Mouse (Mus musculus): ENCODE measurements around the gene Rasal1. TPM values are rescaled to one million over a fixed set of nuclear protein-coding genes. Genes with fewer than 3 reads are reported as not detected.

Rasal1 gene
- polyA plus RNA-seq, 1 experiment from 2014 or later = not detected

DNA sequence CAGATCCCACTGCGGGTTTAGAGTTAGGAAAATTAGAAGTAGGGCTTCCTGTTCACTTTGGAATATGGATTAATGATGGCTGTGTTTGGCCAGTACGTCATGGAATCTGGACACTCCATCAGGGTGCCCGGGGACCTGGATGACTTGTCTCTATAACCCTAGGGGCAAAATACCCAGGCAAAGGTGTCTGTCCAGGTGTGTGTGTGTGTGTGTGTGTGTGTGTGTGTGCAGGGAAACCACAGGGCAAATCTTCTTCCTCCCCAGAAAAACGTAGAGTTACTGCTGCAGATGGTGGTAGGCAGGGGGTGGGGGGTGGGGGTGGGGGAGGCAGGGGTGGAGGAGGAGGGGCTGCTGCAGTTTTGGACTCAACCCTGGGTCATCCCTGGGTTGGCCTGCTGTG is 1.3 kb upstream of the Rasal1 start:
- Histone ChIP-seq H3K9me3 (ENCODE audit: control insufficient read depth, low read length) (no peaks in the 10 kb centered on the region), H3K27ac (replicated peaks in 1 of 2; ENCODE audit: control insufficient read depth in 1 of 2, insufficient read depth in 1 of 2, low read depth in 2 of 2, low read length in 2 of 2) (no peak overlapping the region), H3K4me3 (ENCODE audit: control insufficient read depth in 1 of 2, insufficient read depth in 1 of 2, low read depth in 1 of 2, low read length in 2 of 2) (no peak overlapping the region), H3K27me3 (ENCODE audit: control insufficient read depth, insufficient read depth, low read length) (peaks cover 39% of the 10 kb centered on the region), H3K4me2 (ENCODE audit: low read length) (no peak overlapping the region), H3K4me1 (ENCODE audit: control insufficient read depth in 2 of 2, insufficient read depth in 2 of 2, low read length in 2 of 2) (peaks cover 14 to 20% of the 10 kb centered on the region in 2 experiments), H3K36me3 (ENCODE audit: control insufficient read depth, insufficient read depth, low read length) (no peaks in the 10 kb centered on the region), H3K9ac (ENCODE audit: low read length) (no peak overlapping the region)
- WGBS = 71% methylated on average over 3 of the region's 4 CpGs
- no peak for ATAC-seq (ENCODE audit: insufficient number of reproducible peaks, insufficient read depth, low FRiP score, low read depth)

DNA sequence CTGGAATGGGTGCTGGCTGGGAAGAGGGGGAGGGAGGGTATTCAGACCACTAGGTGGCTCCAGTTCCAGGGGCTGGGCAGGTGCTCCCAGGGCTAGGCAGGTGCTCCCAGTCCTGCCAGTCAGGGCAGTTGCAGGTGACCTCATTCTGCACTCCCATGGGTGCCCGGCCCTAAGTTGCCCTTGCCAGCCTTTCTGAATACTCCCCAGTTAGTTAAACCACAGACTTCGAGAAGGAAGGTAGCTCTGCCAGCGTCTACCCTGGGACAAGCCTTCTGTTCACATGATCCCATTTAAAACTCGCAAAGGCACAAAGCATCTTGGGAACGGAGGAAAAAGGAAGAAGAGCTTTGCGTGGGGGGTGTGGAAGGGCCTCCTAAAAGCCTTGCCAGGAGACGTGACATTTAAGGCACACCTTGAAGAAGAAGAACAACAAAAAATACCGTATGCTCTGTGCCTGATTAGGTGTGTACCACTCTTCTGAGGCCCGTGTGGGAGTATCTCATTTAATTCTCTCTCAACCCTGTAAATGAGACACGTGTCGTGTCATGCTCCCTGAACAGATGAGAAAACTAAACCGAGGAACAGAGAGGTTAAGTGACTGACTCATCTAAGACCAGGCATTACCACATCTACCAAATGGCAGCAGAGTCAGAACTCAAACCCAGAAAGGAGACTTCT is 659 bp upstream of the Rasal1 start:
- no peak for ATAC-seq (ENCODE audit: insufficient number of reproducible peaks, insufficient read depth, low FRiP score, low read depth)
- Histone ChIP-seq H3K4me1 (ENCODE audit: control insufficient read depth in 2 of 2, insufficient read depth in 2 of 2, low read length in 2 of 2) (peaks cover 14 to 20% of the 10 kb centered on the region in 2 experiments), H3K9me3 (ENCODE audit: control insufficient read depth, low read length) (no peaks in the 10 kb centered on the region), H3K9ac (ENCODE audit: low read length) (no peak overlapping the region; the same call in 1 of the 2 replicates), H3K27ac (replicated peaks in 1 of 2; ENCODE audit: control insufficient read depth in 1 of 2, insufficient read depth in 1 of 2, low read depth in 2 of 2, low read length in 2 of 2) (no peak overlapping the region), H3K4me3 (ENCODE audit: control insufficient read depth in 1 of 2, insufficient read depth in 1 of 2, low read depth in 1 of 2, low read length in 2 of 2) (peak overlapping the region in 1 of 2 experiments; percentile 34; a peak in 1 of 4 replicates), H3K4me2 (ENCODE audit: low read length) (peak overlapping the region; percentile 69), H3K36me3 (ENCODE audit: control insufficient read depth, insufficient read depth, low read length) (no peaks in the 10 kb centered on the region), H3K27me3 (ENCODE audit: control insufficient read depth, insufficient read depth, low read length) (peaks cover 42% of the 10 kb centered on the region)
- WGBS = 29% methylated on average over 12 of the region's 12 CpGs

DNA sequence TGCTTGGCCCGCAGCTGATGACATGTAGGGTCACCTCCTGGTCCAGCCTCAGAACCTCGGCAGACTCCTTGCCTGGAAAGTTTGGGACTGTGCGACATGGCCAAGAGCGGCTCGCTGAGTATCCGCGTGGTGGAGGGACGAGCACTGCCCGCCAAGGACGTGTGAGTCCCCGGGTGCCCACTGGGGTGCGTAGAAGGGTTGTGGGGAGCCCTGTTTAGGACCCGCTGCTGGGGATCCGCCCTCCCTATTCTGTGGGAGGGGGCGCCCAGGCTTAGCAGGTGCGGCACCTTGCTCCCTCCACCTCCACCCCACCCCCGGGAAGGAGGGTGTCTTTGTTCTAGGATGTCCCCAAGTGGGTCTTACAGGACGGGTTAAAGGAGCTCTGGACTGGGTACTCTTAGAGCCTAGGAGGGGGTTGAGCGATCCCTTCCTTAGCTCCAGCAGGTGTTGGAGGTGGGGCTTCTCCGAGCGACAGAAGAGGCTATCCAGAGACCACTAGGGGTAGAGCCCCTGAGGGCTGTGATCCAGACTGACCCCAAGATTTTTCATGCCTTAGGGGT is 842 bp downstream of the Rasal1 start:
- H3K9ac ChIP-seq (ENCODE audit: low read length) = no peak overlapping the region
- peak overlapping the region; percentile 22 to 34 for H3K4me3 ChIP-seq (ENCODE audit: control insufficient read depth in 1 of 2, insufficient read depth in 1 of 2, low read depth in 1 of 2, low read length in 2 of 2)
- H3K9me3 ChIP-seq (ENCODE audit: control insufficient read depth, low read length) = no peaks in the 10 kb centered on the region
- H3K4me1 ChIP-seq (ENCODE audit: control insufficient read depth in 2 of 2, insufficient read depth in 2 of 2, low read length in 2 of 2) = peaks cover 5 to 14% of the 10 kb centered on the region in 2 experiments
- no peak overlapping the region for H3K27ac ChIP-seq (replicated peaks in 1 of 2; ENCODE audit: control insufficient read depth in 1 of 2, insufficient read depth in 1 of 2, low read depth in 2 of 2, low read length in 2 of 2)
- H3K4me2 ChIP-seq (ENCODE audit: low read length) = peak overlapping the region; percentile 69
- H3K36me3 ChIP-seq (ENCODE audit: control insufficient read depth, insufficient read depth, low read length) = no peaks in the 10 kb centered on the region
- 4% methylated on average over 21 of the region's 21 CpGs for WGBS
- ATAC-seq (ENCODE audit: insufficient number of reproducible peaks, insufficient read depth, low FRiP score, low read depth) = peak; percentile 28; the same call in 1 of the 2 replicates
- peaks cover 42% of the 10 kb centered on the region for H3K27me3 ChIP-seq (ENCODE audit: control insufficient read depth, insufficient read depth, low read length)

DNA sequence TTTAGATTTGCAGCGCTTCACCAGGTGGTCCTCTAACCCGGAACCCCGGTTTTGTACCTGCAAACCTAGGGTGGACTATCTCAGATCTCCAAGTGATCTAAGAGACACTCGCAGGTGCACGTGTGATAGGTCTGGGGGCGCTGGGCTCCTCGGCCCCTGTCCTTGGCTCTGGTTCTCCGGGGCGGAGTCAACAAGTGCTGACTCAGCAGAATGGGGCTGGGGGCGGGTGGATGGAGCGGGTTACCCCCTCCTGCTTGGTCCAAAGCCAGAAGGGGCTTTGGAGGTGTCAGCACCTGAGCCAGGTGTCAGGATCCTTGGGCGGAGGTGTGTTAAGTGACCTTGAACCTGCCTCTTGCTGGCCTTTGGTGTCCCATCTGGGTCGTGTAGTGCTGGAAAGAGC is 1.3 kb downstream of the Rasal1 start:
- Histone ChIP-seq H3K27ac (replicated peaks in 1 of 2; ENCODE audit: control insufficient read depth in 1 of 2, insufficient read depth in 1 of 2, low read depth in 2 of 2, low read length in 2 of 2) (no peak overlapping the region), H3K9me3 (ENCODE audit: control insufficient read depth, low read length) (no peaks in the 10 kb centered on the region), H3K9ac (ENCODE audit: low read length) (no peak overlapping the region), H3K4me2 (ENCODE audit: low read length) (no peak overlapping the region), H3K4me3 (ENCODE audit: control insufficient read depth in 1 of 2, insufficient read depth in 1 of 2, low read depth in 1 of 2, low read length in 2 of 2) (no peak overlapping the region), H3K27me3 (ENCODE audit: control insufficient read depth, insufficient read depth, low read length) (peaks cover 42% of the 10 kb centered on the region), H3K36me3 (ENCODE audit: control insufficient read depth, insufficient read depth, low read length) (no peaks in the 10 kb centered on the region), H3K4me1 (ENCODE audit: control insufficient read depth in 2 of 2, insufficient read depth in 2 of 2, low read length in 2 of 2) (peaks cover 5 to 14% of the 10 kb centered on the region in 2 experiments)
- no peak for ATAC-seq (ENCODE audit: insufficient number of reproducible peaks, insufficient read depth, low FRiP score, low read depth)
- WGBS = 21% methylated on average over 13 of the region's 13 CpGs

DNA sequence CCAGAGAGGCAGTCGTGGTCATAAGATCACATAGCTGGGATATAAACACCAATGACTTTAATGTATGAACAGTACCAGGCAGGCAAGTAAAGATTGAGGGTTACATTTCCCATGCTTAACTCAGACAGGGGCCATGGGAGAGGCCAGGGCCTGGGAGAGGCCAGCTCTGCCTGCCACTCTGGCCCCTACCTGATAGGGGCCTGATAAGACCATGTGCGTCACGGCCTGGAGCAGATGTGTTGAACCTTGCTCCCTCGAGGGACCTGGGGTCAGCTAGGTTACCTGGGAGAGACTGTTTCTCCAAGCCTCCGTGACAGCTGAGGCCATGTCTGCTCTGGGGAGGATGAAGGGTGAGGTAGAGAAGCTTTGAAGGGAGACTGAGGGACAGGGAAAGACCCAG is 2.6 kb downstream of the Rasal1 start:
- H3K4me2 ChIP-seq (ENCODE audit: low read length) = no peak overlapping the region
- no peak overlapping the region for H3K9ac ChIP-seq (ENCODE audit: low read length)
- peaks cover 5 to 14% of the 10 kb centered on the region in 2 experiments for H3K4me1 ChIP-seq (ENCODE audit: control insufficient read depth in 2 of 2, insufficient read depth in 2 of 2, low read length in 2 of 2)
- no peak overlapping the region for H3K27ac ChIP-seq (replicated peaks in 1 of 2; ENCODE audit: control insufficient read depth in 1 of 2, insufficient read depth in 1 of 2, low read depth in 2 of 2, low read length in 2 of 2)
- peaks cover 42% of the 10 kb centered on the region for H3K27me3 ChIP-seq (ENCODE audit: control insufficient read depth, insufficient read depth, low read length)
- WGBS = 34% methylated on average over 5 of the region's 5 CpGs
- H3K4me3 ChIP-seq (ENCODE audit: control insufficient read depth in 1 of 2, insufficient read depth in 1 of 2, low read depth in 1 of 2, low read length in 2 of 2) = no peak overlapping the region
- H3K36me3 ChIP-seq (ENCODE audit: control insufficient read depth, insufficient read depth, low read length) = no peaks in the 10 kb centered on the region
- no peaks in the 10 kb centered on the region for H3K9me3 ChIP-seq (ENCODE audit: control insufficient read depth, low read length)
- no peak for ATAC-seq (ENCODE audit: insufficient number of reproducible peaks, insufficient read depth, low FRiP score, low read depth)

DNA sequence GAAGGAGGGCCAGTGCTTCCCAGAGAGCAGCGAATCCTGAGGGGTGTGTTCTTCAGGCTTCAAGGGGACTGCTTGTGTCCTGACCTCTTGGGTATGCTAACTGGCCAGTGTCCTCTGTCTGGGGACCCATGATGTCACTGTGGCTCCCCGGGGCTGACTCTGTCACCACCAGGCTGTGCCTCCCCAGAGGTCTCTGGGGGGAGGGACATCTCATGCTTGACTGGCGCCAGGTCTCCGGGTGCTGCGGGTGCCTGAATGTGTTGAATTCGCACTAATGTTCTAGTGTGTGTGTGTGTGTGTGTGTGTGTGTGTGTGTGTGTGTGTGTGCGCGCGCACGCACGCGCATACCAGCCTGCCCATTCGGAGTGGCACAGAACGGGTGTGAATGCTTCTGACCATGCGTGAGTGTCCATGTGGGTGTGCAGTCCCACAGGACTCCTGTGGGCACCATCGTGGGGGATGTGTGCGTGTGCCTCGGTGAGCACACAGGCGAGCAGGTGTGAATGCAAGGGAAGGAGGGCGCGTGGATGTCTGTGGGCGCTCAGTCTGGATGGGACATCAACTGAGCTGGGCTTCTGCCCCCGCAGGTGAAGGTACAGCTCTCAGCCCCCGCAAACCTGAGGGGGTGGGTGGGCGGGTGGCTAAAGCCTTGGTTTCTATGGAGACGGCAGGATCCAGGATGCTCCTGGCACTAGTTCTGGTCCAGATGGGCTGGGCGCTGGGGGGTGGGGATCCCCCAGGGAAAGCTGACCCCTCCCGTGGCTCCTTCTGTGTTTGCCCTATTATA is 4.5 kb downstream of the Rasal1 start:
- 79% methylated on average over 28 of the region's 28 CpGs for WGBS
- peaks cover 37% of the 10 kb centered on the region for H3K27me3 ChIP-seq (ENCODE audit: control insufficient read depth, insufficient read depth, low read length)
- peaks cover 5 to 14% of the 10 kb centered on the region in 2 experiments for H3K4me1 ChIP-seq (ENCODE audit: control insufficient read depth in 2 of 2, insufficient read depth in 2 of 2, low read length in 2 of 2)
- H3K27ac ChIP-seq (replicated peaks in 1 of 2; ENCODE audit: control insufficient read depth in 1 of 2, insufficient read depth in 1 of 2, low read depth in 2 of 2, low read length in 2 of 2) = no peak overlapping the region
- no peak overlapping the region for H3K9ac ChIP-seq (ENCODE audit: low read length)
- no peaks in the 10 kb centered on the region for H3K9me3 ChIP-seq (ENCODE audit: control insufficient read depth, low read length)
- no peak overlapping the region for H3K4me2 ChIP-seq (ENCODE audit: low read length)
- no peak overlapping the region for H3K4me3 ChIP-seq (ENCODE audit: control insufficient read depth in 1 of 2, insufficient read depth in 1 of 2, low read depth in 1 of 2, low read length in 2 of 2)
- H3K36me3 ChIP-seq (ENCODE audit: control insufficient read depth, insufficient read depth, low read length) = no peaks in the 10 kb centered on the region
- no peak for ATAC-seq (ENCODE audit: insufficient number of reproducible peaks, insufficient read depth, low FRiP score, low read depth)

DNA sequence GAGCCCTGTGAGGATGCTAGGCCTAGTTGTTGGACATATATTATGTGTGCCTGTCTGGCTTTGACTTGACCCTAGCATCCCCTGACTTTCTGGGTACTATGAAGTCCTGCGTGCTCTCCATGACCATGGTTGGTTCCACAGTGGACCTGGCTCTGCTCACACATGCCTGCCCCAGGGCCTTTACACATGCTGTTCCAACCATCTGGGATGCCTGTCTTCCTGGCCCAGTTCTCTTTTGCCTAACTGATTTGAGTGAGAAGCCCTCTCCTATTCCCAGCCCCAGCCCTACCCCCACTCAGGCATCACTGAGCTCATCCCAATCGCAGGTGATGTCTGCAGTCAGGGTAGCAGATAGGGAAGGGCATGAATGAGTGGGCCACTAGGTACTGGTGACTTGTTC is 5.3 kb downstream of the Rasal1 start:
- Histone ChIP-seq H3K27me3 (ENCODE audit: control insufficient read depth, insufficient read depth, low read length) (peaks cover 30% of the 10 kb centered on the region), H3K9me3 (ENCODE audit: control insufficient read depth, low read length) (no peaks in the 10 kb centered on the region), H3K4me1 (ENCODE audit: control insufficient read depth in 2 of 2, insufficient read depth in 2 of 2, low read length in 2 of 2) (peaks cover 2 to 7% of the 10 kb centered on the region in 2 experiments), H3K27ac (replicated peaks in 1 of 2; ENCODE audit: control insufficient read depth in 1 of 2, insufficient read depth in 1 of 2, low read depth in 2 of 2, low read length in 2 of 2) (no peak overlapping the region), H3K36me3 (ENCODE audit: control insufficient read depth, insufficient read depth, low read length) (no peaks in the 10 kb centered on the region), H3K9ac (ENCODE audit: low read length) (no peak overlapping the region), H3K4me3 (ENCODE audit: control insufficient read depth in 1 of 2, insufficient read depth in 1 of 2, low read depth in 1 of 2, low read length in 2 of 2) (no peak overlapping the region), H3K4me2 (ENCODE audit: low read length) (no peak overlapping the region)
- ATAC-seq (ENCODE audit: insufficient number of reproducible peaks, insufficient read depth, low FRiP score, low read depth) = no peak
- 81% methylated on average over 2 of the region's 2 CpGs for WGBS
